Mouse (Mus musculus) heart, postnatal 0 days (tissue): ENCODE data around the gene Kcnj4.

Source experiments
- CTCF ChIP-seq: IDR thresholded peaks from 2 replicates; pipeline ENCODE4 v1.5.1; 2016; ENCODE audit warnings: antibody characterized with exemption, control low read depth, low read depth
- EP300 ChIP-seq: IDR thresholded peaks from 2 replicates; pipeline ENCODE4 v1.6.1; 2016; ENCODE audit warnings: antibody characterized with exemption, low read depth

- TF ChIP-seq CTCF (no peak), EP300 (no peak)
These were observed 12.7 kb upstream of the Kcnj4 start for GRCm38 (mm10) chr15:79517710-79518109.
